Mouse (Mus musculus) heart, postnatal 10 days (tissue): Measurements from ENCODE around the gene C730034F03Rik. TPM values are rescaled to one million over a fixed set of nuclear protein-coding genes. Genes with fewer than 3 reads are reported as not detected.

Experiments
- DNase-seq, 2 experiments: peaks; one replicate each; pipeline ENCODE4 v3.0.0; 2021
- intact Hi-C: fragments of 180-260 bp; cut with DNase I; formaldehyde crosslinking; loops from one replicate; pipeline ENCODE4 v1.15.1; 2025
- total RNA-seq, 2 experiments: library from RNA; stranded (reverse); gene quantifications; 2 replicates each; pipeline ENCODE4 v1.2.3; 2021

Gene C730034F03Rik
- total RNA-seq, 2 experiments from 2014 or later, result 1.9 to 2.4 TPM

DNA sequence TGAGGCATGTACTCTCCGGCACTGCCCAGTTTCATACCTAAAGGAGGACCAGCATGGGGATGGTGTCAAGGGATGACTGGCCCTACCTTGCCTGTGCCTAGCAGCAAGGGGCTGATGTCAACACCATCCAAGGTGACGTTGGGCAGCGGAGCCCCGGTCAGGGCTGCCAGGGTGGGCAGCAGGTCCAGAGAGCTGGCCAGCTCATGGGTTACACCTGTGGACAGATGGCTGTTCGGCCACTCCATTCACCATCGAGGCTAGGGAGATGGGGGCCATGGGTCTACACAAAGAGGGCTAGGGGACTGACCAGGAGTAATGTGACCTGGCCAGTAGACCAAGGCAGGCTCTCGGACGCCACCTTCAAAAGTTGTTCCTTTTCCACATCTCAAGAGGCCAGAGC lies 44.5 kb downstream of the C730034F03Rik start:
- DNase-seq, result no peak
- intact Hi-C loops, result no loop called here

DNA sequence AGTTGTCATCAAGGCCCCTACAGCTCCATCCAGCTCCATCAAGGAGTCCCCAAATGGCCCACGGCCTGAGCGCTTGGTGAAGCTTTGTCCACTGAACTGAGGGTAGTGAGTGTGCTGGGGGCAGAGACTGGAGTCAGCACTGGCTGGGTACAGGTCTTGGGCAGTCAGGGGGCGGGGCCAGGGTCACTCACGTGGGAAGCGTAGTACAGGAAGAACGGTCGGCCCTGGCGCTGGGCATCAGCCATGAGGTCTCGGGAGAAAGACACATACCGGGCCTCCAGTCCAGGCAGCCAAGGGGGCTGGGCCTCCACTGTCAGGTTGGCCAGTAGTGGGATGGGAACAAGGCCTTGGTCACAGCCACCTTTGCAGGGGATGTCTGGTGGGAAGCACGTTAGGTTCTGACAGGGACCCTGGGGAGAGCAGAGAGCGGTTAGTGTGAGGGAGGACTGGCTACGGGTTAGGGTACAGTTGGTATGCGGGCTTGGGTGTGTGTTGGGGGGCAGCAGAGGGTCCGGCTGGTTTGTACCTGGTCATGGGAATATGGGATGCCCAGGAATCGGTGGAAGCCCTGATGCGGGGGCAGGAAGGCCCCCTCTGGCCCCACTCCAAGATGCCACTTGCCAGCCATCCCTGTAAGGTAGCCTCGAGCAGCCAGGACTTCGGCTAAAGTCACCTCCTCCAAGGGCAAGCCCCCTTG lies 45.4 kb downstream of the C730034F03Rik start:
- intact Hi-C loops, result no loop called here
- peak in 1 of 2 experiments; percentile 9 for DNase-seq

DNA sequence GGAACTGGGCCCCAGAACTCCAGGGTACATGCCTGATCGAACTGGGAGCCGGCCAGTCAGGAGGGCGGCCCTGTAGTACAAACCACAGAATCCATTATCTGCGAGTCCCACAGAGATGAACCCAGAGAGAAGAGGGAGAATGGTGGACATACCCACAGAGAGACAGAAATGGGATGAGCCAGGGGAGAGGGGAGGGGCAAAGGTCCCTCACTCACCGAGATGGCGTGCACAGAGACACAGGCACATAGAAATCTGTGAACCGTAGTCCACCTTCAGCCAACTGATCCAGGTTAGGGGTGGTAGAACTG lies 45.9 kb downstream of the C730034F03Rik start:
- peak in 1 of 2 experiments; percentile 11 for DNase-seq
- intact Hi-C loops, result no loop called here

DNA sequence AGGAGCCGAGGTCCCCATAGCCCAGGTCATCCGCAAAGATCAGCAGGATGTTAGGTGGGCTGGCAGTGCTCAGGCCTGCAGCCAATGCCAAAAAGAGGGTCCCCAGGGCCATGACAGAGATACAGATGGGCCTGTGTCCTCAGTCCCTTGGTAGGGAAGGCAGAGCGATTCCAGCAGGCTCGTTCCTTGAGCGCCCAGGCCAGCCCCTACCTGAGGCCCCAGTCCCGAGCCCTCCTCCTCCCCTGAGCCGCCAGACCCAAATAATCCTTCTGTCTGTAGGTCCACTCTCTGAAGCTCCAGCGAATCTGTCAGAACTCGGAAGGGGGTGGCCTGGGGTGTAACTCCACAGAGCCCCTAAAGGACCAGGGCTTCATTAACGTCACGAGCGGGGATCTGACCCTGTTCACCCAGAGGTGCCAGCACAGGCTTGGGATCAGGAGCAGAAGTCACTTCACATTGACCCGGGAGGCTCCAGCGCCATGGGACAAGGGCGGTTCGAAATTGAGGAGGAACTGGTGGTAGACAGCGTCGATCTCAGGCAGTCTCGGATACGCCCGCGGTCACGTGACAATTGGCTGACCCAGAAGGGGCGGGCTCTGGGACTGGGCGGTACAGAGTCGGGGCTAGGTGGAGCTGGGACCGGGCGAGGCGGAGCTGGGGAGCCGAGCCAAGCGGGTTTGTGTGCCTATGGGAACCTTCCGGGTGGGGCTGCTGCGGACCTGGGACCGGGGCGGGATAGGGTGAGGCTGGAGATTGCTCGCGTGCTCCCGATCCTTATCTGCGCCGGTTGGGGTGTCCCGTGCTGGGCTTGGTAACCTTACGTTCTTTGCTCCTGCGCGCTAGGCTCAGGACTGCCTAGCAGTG lies 46.5 kb downstream of the C730034F03Rik start:
- intact Hi-C loops, result no loop called here
- DNase-seq, result peak; percentile 95 to 96

DNA sequence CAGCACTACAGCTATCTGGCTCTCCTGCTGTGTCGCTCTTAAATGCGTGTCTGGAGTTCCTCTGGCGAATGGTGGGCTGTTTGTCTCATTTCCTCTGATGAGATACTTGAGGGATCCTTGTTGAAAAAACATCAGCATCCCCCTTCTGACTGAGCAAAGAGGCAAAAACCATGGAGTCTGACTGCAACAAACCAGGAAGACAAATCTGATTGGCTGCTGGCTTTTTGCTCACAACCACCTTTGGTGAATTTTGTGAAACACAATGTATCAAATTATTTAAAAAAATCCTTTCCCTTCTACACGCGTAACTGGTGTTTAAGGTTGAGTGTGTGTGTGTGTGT lies 47.1 kb downstream of the C730034F03Rik start:
- intact Hi-C loops, result no loop called here
- DNase-seq, result no peak

DNA sequence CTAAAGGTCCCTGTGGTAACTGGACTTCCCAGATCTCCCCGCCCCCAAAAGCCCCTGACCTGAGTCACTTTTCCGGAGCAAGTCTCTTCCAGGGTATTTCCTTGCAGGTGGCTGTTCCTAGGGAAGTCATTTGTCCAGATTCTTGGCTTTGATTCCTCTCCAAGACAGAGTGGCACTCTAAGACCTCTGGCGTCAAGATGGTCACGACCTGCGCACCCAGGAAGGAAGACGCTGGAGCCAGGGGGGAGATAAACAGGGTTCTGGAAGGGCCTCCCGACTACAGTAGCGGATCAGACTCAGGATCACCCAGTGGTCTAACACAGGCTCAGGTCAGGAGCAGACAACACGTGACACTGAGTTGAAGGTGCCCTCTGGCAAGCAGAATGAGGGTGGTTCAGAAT lies 47.7 kb downstream of the C730034F03Rik start, which contains the start of gene Arsa:
TSS of gene Arsa (minus strand) at position 335 of the 401 bp plus-strand sequence.
- intact Hi-C loops, result loop anchor here (1.0 kb wide), 1 partner anchor 21 kb away; no protein-coding TSS in a partner anchor
- DNase-seq, result peak in 1 of 2 experiments; percentile 41

DNA sequence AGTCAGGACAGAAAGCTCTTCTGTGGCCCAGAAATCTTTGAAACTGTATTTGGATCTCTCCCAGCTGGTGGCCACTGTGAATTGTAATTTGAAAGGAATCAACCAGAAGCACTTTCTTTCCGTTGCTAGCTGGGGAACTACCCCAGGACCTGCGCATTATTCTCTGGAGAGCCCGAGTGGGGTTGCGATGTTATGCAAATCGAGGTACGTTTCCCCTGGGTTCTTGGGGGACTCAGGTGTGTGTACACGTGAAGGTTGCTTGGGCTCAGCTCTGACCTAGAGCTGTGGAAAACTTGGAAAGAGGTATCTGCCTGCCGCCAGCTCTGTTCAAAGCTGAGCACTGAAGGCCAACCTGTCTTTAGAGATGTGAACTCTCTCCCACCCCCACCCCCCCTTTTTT lies 48.4 kb downstream of the C730034F03Rik start:
- no peak for DNase-seq
- intact Hi-C loops, result loop anchor here (1.0 kb wide), 1 partner anchor 20 kb away; no protein-coding TSS in a partner anchor

DNA sequence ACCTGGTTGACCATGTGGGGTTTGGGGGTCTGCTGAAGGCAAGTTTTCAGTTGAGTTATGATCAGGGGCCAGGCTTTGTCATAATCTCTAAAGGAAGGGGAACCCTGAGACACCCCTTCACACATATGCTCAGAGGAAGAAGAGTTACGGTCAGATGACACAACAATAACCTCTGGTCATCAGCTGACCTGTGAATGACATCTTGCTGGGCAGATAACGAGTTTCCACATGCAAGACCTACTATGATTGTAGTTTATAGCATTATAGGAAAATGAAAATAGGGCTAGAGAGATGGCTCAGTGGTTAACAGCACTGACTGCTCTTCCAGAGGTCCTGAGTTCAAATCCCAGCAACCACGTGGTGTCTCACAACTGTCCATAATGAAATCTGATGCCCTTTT lies 49.2 kb downstream of the C730034F03Rik start:
- DNase-seq, result no peak
- intact Hi-C loops, result no loop called here

Other genes starting within 250 kb of the C730034F03Rik start
- 100 to 1,000 TPM; 115 to 145 TPM for gene Plxnb2, start 248.8 kb upstream of the C730034F03Rik start, total RNA-seq
- gene Dennd6b, start 233.1 kb upstream of the C730034F03Rik start, total RNA-seq, result 1 to 10 TPM; 8.6 TPM
- gene Ppp6r2, start 218.0 kb upstream of the C730034F03Rik start, total RNA-seq, result 10 to 100 TPM; 59.5 to 60.6 TPM
- gene Sbf1, start 114.3 kb upstream of the C730034F03Rik start, total RNA-seq, result 10 to 100 TPM; 71.2 to 77.1 TPM
- gene Adm2, start 106.9 kb upstream of the C730034F03Rik start, total RNA-seq, result not detected
- gene Miox, start 95.2 kb upstream of the C730034F03Rik start, total RNA-seq, result not detected
- gene Lmf2, start 73.9 kb upstream of the C730034F03Rik start, total RNA-seq, result 10 to 100 TPM; 44.2 to 48.9 TPM
- gene Ncaph2, start 73.9 kb upstream of the C730034F03Rik start, total RNA-seq, result 10 to 100 TPM; 79.2 to 80.9 TPM
- 10 to 100 TPM; 20.5 to 22.0 TPM for gene Sco2, start 55.7 kb upstream of the C730034F03Rik start, total RNA-seq
- under 1 TPM; 0.31 to 0.64 TPM for gene Tymp, start 52.5 kb upstream of the C730034F03Rik start, total RNA-seq
- gene Odf3b, start 50.3 kb upstream of the C730034F03Rik start, total RNA-seq, result 1 to 10 TPM; 1.3 to 1.5 TPM
- gene Klhdc7b, start 44.7 kb upstream of the C730034F03Rik start, total RNA-seq, result not detected
- not detected for gene Syce3, start 19.1 kb upstream of the C730034F03Rik start, total RNA-seq
- gene Cpt1b, start 3.7 kb upstream of the C730034F03Rik start, total RNA-seq, result 100 to 1,000 TPM; 700 to 720 TPM
- gene Gm44502, start 107 bp downstream of the C730034F03Rik start, total RNA-seq, result 10 to 100 TPM; 14.6 to 15.4 TPM
- gene Chkb, start 319 bp downstream of the C730034F03Rik start, total RNA-seq, result 10 to 100 TPM; 71.8 to 73.9 TPM
- gene Mapk8ip2, start 24.3 kb downstream of the C730034F03Rik start, total RNA-seq, result under 1 TPM; 0.05 to 0.12 TPM
- gene Arsa, start 47.8 kb downstream of the C730034F03Rik start, total RNA-seq, result 10 to 100 TPM; 18.1 to 18.4 TPM
- 10 to 100 TPM; 82.6 to 86.1 TPM for gene Shank3, start 70.0 kb downstream of the C730034F03Rik start, total RNA-seq
- 1 to 10 TPM in 1 of 2 experiments, under 1 TPM in 1; 0.55 to 1.5 TPM for gene Acr, start 138.7 kb downstream of the C730034F03Rik start, total RNA-seq
- gene Rabl2, start 162.3 kb downstream of the C730034F03Rik start, total RNA-seq, result 1 to 10 TPM; 8.0 to 9.1 TPM